Mouse (Mus musculus) hindbrain, embryonic 10.5 days (tissue): Measurements from ENCODE around the gene Ly6g6c. TPM values are rescaled to one million over a fixed set of nuclear protein-coding genes. Genes with fewer than 3 reads are reported as not detected.
A peak's percentile ranks its signal among the peaks of the same experiment; 100 is the strongest.

Experiments used
- DNase-seq: peaks from one replicate; pipeline ENCODE4 v3.0.0-alpha.2; 2017; ENCODE audit warnings: low spot score
- H3K27ac ChIP-seq: fragments of 300-500 bp; sonication (generic); 2 replicates; pipeline ENCODE4 v1.5.1; 2016; ENCODE audit warnings: mild to moderate bottlenecking, moderate library complexity
- H3K27me3 ChIP-seq: fragments of 300-500 bp; sonication (generic); 2 replicates; pipeline ENCODE4 v1.6.1; 2016; ENCODE audit warnings: mild to moderate bottlenecking; ENCODE audit not compliant: poor library complexity, insufficient read depth, severe bottlenecking
- H3K36me3 ChIP-seq: fragments of 300-500 bp; sonication (generic); 2 replicates; pipeline ENCODE4 v1.6.1; 2016; ENCODE audit warnings: mild to moderate bottlenecking, moderate library complexity
- H3K4me1 ChIP-seq: fragments of 300-500 bp; sonication (generic); replicated peaks from 2 replicates; pipeline ENCODE4 v1.6.1; 2016; ENCODE audit warnings: mild to moderate bottlenecking
- H3K4me3 ChIP-seq: fragments of 300-500 bp; sonication (generic); 2 replicates; pipeline ENCODE4 v1.5.1; 2016; ENCODE audit warnings: mild to moderate bottlenecking, moderate library complexity
- H3K9me3 ChIP-seq: fragments of 300-500 bp; sonication (generic); 2 replicates; pipeline ENCODE4 v1.6.1; 2016; ENCODE audit warnings: mild to moderate bottlenecking, moderate library complexity
- WGBS: fragments of 180-500 bp; shearing (Covaris S2); methylation state at CpG from one replicate; pipeline ENCODE4 v1.1.7; 2016; 5-methylcytosine and 5-hydroxymethylcytosine counted together
- polyA plus RNA-seq: library from polyadenylated mRNA; unstranded; fragments of >200 nt; fragmentation: Nextera tagmentation; extraction: Ambion mirVana; gene quantifications from 2 replicates; pipeline ENCODE4 v1.2.1, GENCODE M21; 2016

The Ly6g6c gene
- polyA plus RNA-seq, 1 experiment from 2014 or later = 0.27 TPM

DNA sequence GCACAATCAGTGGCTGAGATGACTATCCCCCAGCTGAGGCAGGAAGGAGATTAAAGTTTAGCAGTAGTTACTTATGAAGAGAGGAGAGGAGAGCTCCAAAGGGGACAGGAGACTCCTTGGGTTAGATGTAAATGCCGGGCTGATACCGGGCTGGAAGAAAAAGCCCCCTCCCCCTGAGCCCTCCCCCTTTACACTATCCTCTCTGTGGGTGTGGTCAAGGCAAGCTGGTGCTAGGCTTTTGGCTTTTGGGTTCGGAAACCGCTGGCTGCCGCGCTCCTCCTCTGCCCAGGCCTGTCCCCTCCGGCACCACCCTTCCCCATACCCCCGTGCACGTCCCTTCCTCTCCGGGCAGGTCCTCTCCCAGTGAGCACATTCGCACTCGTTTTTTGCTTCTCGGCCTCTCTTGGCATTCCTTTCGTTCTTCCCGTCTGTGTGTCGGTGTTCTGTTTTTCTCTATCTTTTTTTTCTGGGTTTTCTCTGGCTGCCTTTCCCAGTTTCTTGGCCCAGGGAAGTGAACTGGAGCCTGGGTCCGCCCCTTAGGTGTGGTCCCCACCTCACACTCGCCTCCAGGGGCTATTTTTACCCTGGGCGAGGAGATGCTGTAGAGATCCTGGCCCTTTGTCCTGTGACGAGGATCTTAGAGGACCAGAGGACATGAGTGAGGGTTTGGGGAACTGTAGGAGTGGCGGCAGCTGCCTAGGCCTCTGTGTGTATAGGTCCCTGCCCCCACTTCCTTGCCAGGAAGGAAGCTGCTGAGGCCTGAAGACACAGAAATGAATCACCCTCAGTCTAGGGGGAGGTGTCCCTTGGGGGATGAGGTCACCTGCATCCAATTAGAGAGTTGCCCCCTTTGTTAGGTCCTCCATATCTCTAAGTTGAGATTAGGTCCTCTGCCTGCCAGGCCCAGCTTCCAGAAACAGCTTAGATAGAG, 13.8 kb upstream of the Ly6g6c start:
- peak; percentile 76 for DNase-seq
- H3K36me3 ChIP-seq = peaks cover 44% of the 10 kb centered on the region
- no peaks in the 10 kb centered on the region for H3K27me3 ChIP-seq
- WGBS = 2% methylated on average over 21 of the region's 21 CpGs
- H3K27ac ChIP-seq = peak overlapping the region; percentile 97
- 0 out of 2 replicates have a peak, but pooled peaks cover 5% of the 10 kb centered on the region for H3K9me3 ChIP-seq
- peak overlapping the region; percentile 76 for H3K4me3 ChIP-seq
- H3K4me1 ChIP-seq = peaks cover 62% of the 10 kb centered on the region

DNA sequence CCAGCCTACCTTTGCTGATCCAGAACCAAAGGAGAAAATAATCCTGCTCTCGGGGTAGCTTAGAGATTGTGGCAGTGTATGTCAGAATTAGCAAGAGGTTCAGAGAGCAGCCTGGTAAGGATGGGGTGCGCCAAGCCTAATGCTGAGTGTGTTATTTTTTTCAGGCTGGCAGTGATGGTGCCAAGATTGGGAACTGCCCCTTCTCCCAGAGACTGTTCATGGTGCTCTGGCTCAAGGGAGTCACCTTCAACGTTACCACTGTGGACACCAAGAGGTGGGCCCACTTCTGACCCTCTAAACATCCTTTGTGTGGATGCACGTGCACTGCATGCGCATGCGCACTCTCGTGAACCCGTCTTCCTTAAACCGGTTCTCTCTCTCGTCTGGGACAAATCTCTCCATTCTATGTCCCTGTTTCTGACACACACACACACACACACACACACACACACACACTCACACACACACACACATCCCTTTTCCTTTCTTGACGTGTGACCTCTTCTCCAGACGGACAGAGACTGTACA, 12.9 kb upstream of the Ly6g6c start:
- Histone ChIP-seq H3K4me1 (peaks cover 53% of the 10 kb centered on the region), H3K36me3 (peaks cover 52% of the 10 kb centered on the region), H3K4me3 (peak overlapping the region; percentile 76), H3K27ac (peak overlapping the region; percentile 97), H3K27me3 (no peaks in the 10 kb centered on the region), H3K9me3 (0 out of 2 replicates have a peak, but pooled peaks cover 5% of the 10 kb centered on the region)
- no peak for DNase-seq
- 81% methylated on average over 12 of the region's 12 CpGs for WGBS

GRCm38 (mm10) chr17:35055691-35056495, 9.3 kb upstream of the Ly6g6c start:
- Histone ChIP-seq H3K27ac (no peak overlapping the region), H3K9me3 (0 out of 2 replicates have a peak, but pooled peaks cover 5% of the 10 kb centered on the region), H3K4me3 (no peak overlapping the region), H3K4me1 (peaks cover 44% of the 10 kb centered on the region), H3K36me3 (peaks cover 73% of the 10 kb centered on the region), H3K27me3 (no peaks in the 10 kb centered on the region)
- WGBS = 92% methylated on average over 7 of the region's 7 CpGs
- DNase-seq = no peak

DNA sequence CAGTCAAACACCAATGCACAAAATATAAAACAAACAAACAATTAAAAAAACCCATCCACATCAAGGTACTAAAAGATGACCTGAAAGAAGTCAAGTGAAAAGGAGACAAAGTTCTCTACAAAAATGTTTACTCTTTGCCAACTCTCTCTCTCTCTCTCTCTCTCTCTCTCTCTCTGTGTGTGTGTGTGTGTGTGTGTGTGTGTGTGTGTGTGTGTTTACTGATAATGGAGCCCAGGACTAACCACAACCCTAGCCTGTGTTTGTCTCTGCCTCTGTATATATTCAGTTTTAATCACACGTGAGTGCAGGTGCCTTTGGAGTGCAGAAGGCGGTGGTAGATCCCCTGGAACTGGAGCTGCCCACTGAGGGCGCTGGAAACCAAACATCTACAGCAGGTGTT, 8.1 kb upstream of the Ly6g6c start:
- no peak for DNase-seq
- Histone ChIP-seq H3K4me3 (no peak overlapping the region), H3K27me3 (0 out of 2 replicates have a peak, but pooled peaks cover 6% of the 10 kb centered on the region), H3K36me3 (peaks cover 83% of the 10 kb centered on the region), H3K9me3 (0 out of 2 replicates have a peak, but pooled peaks cover 5% of the 10 kb centered on the region), H3K27ac (no peak overlapping the region), H3K4me1 (peaks cover 44% of the 10 kb centered on the region)
- 73% methylated on average over 3 of the region's 3 CpGs for WGBS

- H3K27ac ChIP-seq = peak overlapping the region; percentile 99
- 74% methylated on average over 9 of the region's 9 CpGs for WGBS
These were observed 6.9 kb upstream of the Ly6g6c start for GRCm38 (mm10) chr17:35058316-35058715.

GRCm38 (mm10) chr17:35058911-35059892, 6.0 kb upstream of the Ly6g6c start, which contains the start of gene Ddah2:
TSS of gene Ddah2 (plus strand) at chr17:35059035.
- H3K27ac ChIP-seq = peak within 1 kb of the TSS; percentile 99
- peaks cover 76% of the 10 kb centered on the region for H3K36me3 ChIP-seq
- 0 out of 2 replicates have a peak, but pooled peaks cover 2% of the 10 kb centered on the region for H3K9me3 ChIP-seq
- peak; percentile 95 for DNase-seq
- H3K4me1 ChIP-seq = peaks cover 42% of the 10 kb centered on the region
- under 1% methylated on average over 57 of the region's 57 CpGs for WGBS
- H3K27me3 ChIP-seq = peaks cover 21% of the 10 kb centered on the region
- peak within 1 kb of the TSS; percentile 93 for H3K4me3 ChIP-seq

More at GRCm38 (mm10) chr17:35058316-35058715, 6.9 kb upstream of the Ly6g6c start:
- 0 out of 2 replicates have a peak, but pooled peaks cover 5% of the 10 kb centered on the region for H3K9me3 ChIP-seq
- H3K27me3 ChIP-seq = peaks cover 12% of the 10 kb centered on the region
- H3K4me3 ChIP-seq = peak overlapping the region; percentile 93
- H3K4me1 ChIP-seq = peaks cover 38% of the 10 kb centered on the region
- DNase-seq = no peak
- H3K36me3 ChIP-seq = peaks cover 83% of the 10 kb centered on the region

DNA sequence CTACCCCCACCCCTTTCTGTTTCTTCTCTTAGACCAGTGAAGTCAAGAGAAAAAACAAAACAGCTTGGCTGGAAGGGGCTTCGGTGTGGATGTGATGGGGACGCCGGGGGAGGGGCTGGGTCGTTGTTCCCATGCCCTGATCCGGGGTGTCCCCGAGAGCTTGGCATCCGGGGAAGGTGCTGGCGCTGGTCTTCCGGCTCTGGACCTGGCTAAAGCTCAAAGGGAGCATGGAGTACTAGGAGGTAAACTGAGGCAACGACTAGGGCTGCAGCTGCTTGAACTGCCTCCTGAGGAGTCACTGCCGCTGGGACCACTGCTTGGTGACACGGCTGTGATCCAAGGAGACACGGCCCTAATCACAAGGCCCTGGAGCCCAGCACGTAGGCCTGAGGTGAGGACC, 5.1 kb upstream of the Ly6g6c start:
- Histone ChIP-seq H3K36me3 (peaks cover 68% of the 10 kb centered on the region), H3K4me3 (peak overlapping the region; percentile 93), H3K4me1 (peaks cover 51% of the 10 kb centered on the region), H3K9me3 (no peaks in the 10 kb centered on the region), H3K27me3 (peaks cover 29% of the 10 kb centered on the region), H3K27ac (peak overlapping the region; percentile 99)
- DNase-seq = no peak
- WGBS = 27% methylated on average over 14 of the region's 14 CpGs

- Histone ChIP-seq H3K4me1 (peaks cover 59% of the 10 kb centered on the region), H3K4me3 (peak overlapping the region; percentile 93), H3K27ac (peak overlapping the region; percentile 62; the same call in 1 of the 2 replicates), H3K36me3 (peaks cover 60% of the 10 kb centered on the region), H3K9me3 (no peaks in the 10 kb centered on the region), H3K27me3 (peaks cover 37% of the 10 kb centered on the region)
- 58% methylated on average over 22 of the region's 22 CpGs for WGBS
- no peak for DNase-seq
These were observed 4.4 kb upstream of the Ly6g6c start for GRCm38 (mm10) chr17:35060737-35061297.

DNA sequence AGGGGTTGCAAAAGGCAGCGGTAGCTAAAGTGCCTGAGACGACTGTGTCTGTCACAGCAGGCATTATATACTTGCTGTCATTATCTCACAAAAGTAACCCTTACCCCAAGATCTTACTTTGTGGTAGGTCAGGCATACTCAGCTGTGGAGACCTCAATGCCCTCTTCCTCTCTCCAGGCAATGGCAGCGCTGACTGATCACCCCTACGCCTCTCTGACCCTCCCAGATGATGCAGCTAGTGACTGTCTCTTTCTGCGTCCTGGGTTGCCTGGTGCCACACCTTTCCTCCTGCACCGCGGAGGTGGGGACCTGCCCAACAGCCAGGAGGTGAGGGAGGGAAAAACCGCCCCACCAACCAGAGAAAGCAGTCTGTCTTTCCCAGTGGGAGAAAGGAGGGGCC, 3.9 kb upstream of the Ly6g6c start:
- H3K36me3 ChIP-seq = peaks cover 56% of the 10 kb centered on the region

GRCm38 (mm10) chr17:35063466-35063865, 1.7 kb upstream of the Ly6g6c start:
- no peaks in the 10 kb centered on the region for H3K9me3 ChIP-seq
- no peak overlapping the region for H3K27ac ChIP-seq
- 93% methylated on average over 3 of the region's 3 CpGs for WGBS
- peaks cover 35% of the 10 kb centered on the region for H3K36me3 ChIP-seq
- no peak for DNase-seq
- peaks cover 62% of the 10 kb centered on the region for H3K27me3 ChIP-seq
- peaks cover 54% of the 10 kb centered on the region for H3K4me1 ChIP-seq
- no peak overlapping the region for H3K4me3 ChIP-seq

More for the DNA sequence above, 3.9 kb upstream of the Ly6g6c start:
- Histone ChIP-seq H3K4me1 (peaks cover 61% of the 10 kb centered on the region), H3K4me3 (peak overlapping the region; percentile 93; the same call in 1 of the 2 replicates), H3K27ac (no peak overlapping the region), H3K27me3 (peaks cover 42% of the 10 kb centered on the region), H3K9me3 (no peaks in the 10 kb centered on the region)
- DNase-seq = no peak
- 87% methylated on average over 8 of the region's 8 CpGs for WGBS

GRCm38 (mm10) chr17:35064378-35064877, 760 bp upstream of the Ly6g6c start:
- peaks cover 49% of the 10 kb centered on the region for H3K4me1 ChIP-seq
- peaks cover 68% of the 10 kb centered on the region for H3K27me3 ChIP-seq
- H3K9me3 ChIP-seq = no peaks in the 10 kb centered on the region
- peak overlapping the region; percentile 54 for H3K4me3 ChIP-seq
- no peak for DNase-seq
- H3K36me3 ChIP-seq = peaks cover 35% of the 10 kb centered on the region
- WGBS = 36% methylated on average over 10 of the region's 10 CpGs
- no peak overlapping the region; the same call in 1 of the 2 replicates for H3K27ac ChIP-seq
